Mouse (Mus musculus): Measurements from ENCODE around the gene Akip1.

DNA sequence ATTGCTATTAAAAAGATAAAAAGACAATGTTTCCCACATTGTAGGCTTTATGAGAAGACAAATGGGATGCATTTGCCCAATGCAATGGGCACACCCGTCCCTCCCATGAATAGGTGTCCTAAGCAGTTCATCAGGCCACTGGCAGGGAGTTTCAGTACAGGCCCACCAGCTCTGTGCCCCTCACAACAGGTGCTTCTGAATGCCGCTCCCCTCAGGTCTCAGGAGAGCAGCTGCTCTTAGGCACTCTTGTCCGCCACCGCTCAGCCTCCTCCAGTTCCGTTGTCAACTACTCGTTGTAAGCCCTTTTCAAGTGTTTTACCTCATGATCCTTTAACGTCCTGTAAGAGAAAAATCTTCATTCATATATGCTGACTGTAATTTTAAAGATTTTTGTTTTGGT is 8.7 kb downstream of the Akip1 start:
- TF ChIP-seq GATA1 (IDR thresholded peaks at IDR 0.05; ENCODE audit: low read length), result no peak
- TF ChIP-seq TAL1 (IDR thresholded peaks at IDR 0.05; ENCODE audit: low read length), result no peak
